Mouse (Mus musculus) myocyte (in vitro differentiated cells): ENCODE measurements at regions not wholly inside any gene's neighbourhood (a gene's known extent, or its start where the extent isn't known, plus 50 kb on each side); places are given as distances from the start of the nearest gene placed in this dataset.

Experiments
- MYOD1 ChIP-seq, 3 experiments: IDR thresholded peaks; one replicate each; pipeline ENCODE4 v1.6.1; 2011; ENCODE audit warnings: control low read depth in 2 of 3, low read depth in 2 of 3, mild to moderate bottlenecking in 2 of 3, moderate library complexity in 1 of 3; ENCODE audit not compliant: insufficient read length in 2 of 3, control insufficient read depth in 1 of 3
- MYOG ChIP-seq, 3 experiments: IDR thresholded peaks; one replicate each; pipeline ENCODE4 v1.6.1; 2011; ENCODE audit warnings: control low read depth in 2 of 3, low read depth in 2 of 3, mild to moderate bottlenecking in 2 of 3; ENCODE audit not compliant: insufficient read length in 2 of 3, control insufficient read depth in 1 of 3, insufficient read depth in 1 of 3
- POLR2A ChIP-seq: IDR thresholded peaks from one replicate; pipeline ENCODE4 v1.6.1; 2011; ENCODE audit warnings: low read depth, mild to moderate bottlenecking, control low read depth, moderate library complexity; ENCODE audit not compliant: insufficient read length
- POLR2AphosphoS2 ChIP-seq: IDR thresholded peaks from one replicate; pipeline ENCODE4 v1.6.1; 2011; ENCODE audit warnings: low read depth, control low read depth; ENCODE audit not compliant: insufficient read length

DNA sequence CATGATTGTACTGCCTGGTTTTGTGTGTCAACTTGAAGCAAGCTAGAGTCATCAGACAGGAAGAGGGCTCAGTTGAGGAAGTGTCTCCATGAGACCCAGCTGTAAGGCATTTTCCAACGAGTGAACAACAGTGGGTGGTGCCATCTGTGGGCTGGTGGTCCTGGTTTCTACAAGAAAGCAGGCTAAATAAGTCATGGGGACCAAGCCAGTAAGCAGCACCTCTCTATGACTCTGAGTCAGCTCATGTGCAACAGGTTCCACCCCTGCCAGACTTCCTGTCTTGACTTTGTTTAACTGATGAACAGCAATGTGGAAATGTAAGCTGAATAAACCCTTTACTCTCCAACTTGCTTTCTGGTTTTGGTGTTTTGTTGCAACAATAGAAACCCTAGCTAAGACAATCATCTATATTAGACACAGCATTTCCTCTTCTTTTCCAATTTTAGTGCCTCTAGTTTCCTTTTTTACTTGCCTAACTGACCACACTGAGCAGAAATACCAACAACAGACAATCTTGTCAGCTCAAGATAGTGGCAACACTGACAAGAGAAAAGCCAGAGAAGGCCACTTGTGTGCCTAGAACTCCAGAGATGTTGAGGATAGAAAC is 231.5 kb upstream of the Ptger4 start:
- TF ChIP-seq POLR2AphosphoS2 (no peak), POLR2A (no peak), MYOG (IDR thresholded peaks at IDR 0.05; ENCODE audit: control insufficient read depth in 1 of 3, insufficient read depth in 1 of 3, insufficient read length in 2 of 3, low read depth in 2 of 3) (no peak), MYOD1 (IDR thresholded peaks at IDR 0.05; ENCODE audit: control insufficient read depth in 1 of 3, insufficient read length in 2 of 3, low read depth in 2 of 3) (no peak)
